Mouse (Mus musculus) cerebellum, adult 2 months (tissue): ENCODE results near the gene 5430402E10Rik.
"Not testable (repeated sequence)": the region's sequence is repeated elsewhere in the genome, so short reads cannot be mapped to it uniquely, and the experiment has no call there.

Source experiments
- CTCF ChIP-seq: fragments of 200-500 bp; IDR thresholded peaks from 2 replicates; pipeline ENCODE4 v1.5.1; 2011; ENCODE audit warnings: low read depth, mild to moderate bottlenecking, control low read depth, low read length, moderate library complexity, borderline replicate concordance; ENCODE audit not compliant: insufficient read depth
- POLR2A ChIP-seq: fragments of 200-500 bp; IDR thresholded peaks from 2 replicates; pipeline ENCODE4 v1.6.1; 2011; ENCODE audit warnings: low read length, control low read depth, borderline replicate concordance; ENCODE audit not compliant: insufficient read depth

GRCm38 (mm10) chrX:77880033-77880432, 44.8 kb downstream of the 5430402E10Rik start:
- not testable (repeated sequence) for TF ChIP-seq CTCF, POLR2A
